Mouse (Mus musculus): ENCODE results near the gene Lexm. TPM values are rescaled to one million over a fixed set of nuclear protein-coding genes. Genes with fewer than 3 reads are reported as not detected.

The Lexm gene
- polyA plus RNA-seq, 1 experiment = 0.23 TPM

DNA sequence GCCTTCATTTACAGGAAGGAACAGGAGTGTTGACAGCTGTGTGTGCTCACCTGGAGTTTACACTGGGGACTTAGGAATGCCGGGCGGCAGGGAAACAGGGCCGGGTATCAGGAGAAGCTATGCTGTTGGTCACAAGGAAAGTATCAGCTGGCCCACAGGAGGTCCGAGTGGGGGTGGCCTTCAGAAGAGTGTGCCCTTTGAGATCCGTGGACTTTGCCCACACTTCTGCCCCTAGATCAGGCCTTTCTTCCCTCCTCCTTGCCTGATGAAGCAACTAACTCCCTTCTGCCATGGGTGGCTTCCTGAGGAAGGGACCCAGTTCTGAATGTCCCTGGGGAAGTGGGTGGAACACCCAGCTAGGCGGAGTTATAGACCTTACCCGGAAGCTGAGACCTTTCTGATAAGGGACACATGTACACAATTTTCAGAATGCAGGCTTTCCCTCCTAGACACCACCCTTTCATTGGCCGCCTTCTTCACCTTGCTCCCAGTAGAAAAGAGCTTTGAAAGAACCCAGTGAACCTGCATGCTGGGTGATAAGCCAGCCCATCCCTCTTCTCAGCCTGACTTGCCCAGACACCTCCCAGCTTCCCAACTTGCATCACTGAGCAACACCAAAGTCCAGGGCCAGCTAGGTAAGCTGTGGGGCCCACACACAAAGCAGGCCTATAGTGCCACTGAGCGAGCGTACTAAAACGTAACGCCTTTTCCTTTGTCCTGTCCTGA, 34.5 kb downstream of the Lexm start:
- DNase-seq (ENCODE audit: low spot score) = no peak

DNA sequence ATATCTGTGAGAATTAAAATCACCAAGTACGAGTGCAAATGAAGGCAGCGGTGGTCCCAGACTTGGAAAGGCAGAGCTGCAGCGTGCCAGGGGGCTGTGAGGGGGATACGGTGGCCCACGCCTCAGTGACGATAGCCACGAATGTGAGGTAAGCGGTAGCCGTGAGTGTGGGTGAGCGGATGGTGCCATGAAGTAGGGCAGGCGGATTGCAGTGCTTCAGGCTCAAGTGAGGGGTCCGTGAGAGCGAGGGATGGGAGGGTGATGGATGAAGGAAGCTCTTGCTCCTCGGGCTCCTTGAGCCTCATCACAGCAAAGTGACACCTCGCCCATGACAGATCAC, 35.2 kb downstream of the Lexm start:
- no peak for DNase-seq (ENCODE audit: low spot score)

DNA sequence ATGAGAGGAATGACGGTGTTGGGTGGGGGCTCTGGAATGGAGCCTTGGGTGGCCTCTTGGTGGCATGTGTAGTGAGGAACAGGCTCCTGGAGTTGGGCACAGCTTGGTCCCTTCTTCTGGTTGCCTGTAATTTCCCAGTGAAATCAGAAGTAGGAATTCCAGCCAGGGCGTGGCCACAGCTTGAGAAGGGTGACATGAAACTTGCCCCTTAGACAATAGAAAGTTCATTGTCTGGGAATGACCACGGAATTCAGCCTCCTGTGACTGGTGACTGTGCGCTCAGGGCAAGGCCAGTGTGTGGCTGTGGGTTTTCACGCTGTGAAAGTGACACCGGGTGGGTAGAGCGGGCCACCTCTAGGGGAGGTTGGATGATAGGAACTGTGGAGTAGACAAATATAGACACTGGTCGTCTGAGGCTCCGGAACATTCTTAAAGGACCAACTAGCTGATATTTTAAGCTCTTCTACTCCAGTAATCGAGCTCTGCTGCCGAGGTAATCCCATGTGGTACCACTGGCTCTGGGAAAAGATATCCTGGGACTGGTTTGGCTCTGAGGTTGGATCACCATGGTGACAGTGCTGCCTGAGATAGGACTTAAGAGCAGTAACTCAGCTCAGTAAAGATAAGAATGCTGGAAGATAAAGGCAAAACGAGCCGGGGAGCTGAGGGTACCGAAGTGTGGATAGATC, 35.7 kb downstream of the Lexm start:
- no peak for DNase-seq (ENCODE audit: low spot score)

DNA sequence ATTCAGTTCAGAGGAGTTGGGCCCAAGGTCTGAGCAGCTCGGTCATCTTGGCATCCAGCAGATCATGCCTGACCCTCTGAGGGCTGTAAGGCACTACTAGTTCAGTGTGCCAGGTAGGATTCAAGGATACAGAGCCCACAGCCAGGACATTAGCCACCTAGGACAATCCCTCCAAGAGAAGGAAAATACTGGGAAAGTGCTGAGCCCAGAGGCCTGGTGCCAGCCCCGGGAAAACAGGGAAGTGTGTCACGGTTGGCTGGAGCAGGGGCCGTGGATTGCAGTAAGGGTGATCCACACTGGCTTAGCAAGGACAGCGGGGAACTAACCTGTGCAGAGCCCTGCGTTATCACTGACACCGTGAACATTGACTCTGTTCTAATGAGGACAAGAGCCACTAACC, 39.5 kb downstream of the Lexm start:
- DNase-seq (ENCODE audit: low spot score) = no peak

DNA sequence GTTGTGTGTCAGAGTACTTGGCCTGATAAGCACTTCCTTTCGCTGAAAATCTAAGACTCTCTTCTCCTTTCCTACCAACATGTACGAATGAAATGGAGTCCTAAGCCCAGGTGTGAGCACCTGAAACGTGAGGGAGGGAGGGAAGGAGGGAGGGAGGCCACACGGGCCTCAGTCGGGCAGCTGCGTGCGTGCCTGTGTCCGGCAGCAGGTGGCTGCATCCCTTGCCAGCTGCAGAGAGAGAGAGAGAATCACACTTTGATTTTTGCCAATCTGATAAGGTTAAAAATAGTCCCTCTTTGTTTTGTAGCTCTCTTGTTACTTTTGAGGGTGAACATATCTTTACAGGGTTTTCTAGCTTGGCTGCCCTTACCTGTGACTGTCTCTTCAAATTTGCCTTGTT, 42.0 kb downstream of the Lexm start:
- DNase-seq (ENCODE audit: low spot score) = no peak

DNA sequence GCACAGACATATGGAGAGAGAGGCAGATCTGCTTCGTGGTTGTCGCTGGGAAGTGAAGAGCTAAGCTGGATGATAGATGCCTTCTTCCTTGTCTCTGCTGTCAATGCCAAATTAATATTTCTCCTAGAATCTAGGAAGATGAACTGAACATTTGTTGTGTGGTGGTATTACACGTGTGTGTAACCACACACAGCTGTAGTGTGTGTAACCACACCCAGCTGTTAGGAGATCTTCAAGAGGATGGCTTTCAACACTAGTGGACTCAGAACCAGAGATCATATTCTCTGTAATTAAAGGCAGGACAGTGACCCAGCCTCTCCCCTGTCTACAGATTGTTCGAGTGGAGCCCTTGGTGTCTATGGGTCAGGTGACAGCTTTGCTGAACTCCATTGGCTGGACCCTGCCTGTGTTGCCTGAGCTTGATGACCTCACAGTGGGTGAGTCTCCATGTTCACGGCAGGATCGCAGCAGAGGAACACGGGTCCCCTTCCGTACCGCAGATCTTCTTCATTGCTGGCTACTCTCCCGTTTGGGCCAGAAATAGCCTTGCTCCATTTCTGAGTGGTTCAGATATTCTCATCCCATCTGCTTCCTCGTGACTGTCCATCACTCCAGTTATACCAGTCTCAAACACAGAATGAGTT, 45.8 kb downstream of the Lexm start:
- DNase-seq (ENCODE audit: low spot score) = no peak

DNA sequence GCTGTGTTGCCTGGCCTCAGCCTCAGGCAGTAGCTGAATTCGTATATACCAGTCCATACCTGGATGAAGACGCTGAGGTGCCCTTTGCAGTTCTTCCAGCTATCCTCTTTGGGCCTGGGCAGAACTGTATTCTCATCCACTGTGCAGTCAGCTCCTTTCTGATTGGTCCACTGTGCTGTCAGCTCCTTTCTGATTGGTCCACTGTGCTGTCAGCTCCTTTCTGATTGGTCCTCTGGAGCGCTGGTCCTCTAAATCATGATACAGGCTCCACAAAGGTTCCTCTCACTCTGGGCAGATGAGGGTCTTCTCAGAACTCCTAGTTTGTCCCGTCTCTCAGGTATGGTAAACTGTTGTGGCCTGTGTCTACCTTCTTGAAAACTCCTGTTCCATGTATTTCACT, 47.4 kb downstream of the Lexm start:
- no peak for DNase-seq (ENCODE audit: low spot score)

DNA sequence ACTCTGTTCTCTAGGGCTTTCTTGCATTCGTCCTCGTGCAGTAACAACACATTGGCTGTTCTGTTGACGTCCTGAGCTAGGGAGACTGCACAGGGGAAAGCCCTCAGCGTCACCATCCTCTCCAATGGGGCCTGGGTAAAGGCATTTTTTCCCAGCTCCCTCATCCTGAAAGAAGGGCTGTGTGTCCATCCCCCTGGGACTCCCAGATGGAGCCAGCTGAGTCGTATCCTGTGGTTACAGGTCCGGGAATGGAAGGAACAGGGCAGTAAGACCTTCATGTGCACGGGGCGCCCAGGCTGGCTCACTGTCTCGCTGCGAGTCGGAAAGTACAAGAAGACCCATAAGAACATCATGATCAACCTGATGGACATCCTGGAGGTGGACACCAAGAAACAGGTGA, 52.9 kb downstream of the Lexm start:
- no peak for DNase-seq (ENCODE audit: low spot score)

DNA sequence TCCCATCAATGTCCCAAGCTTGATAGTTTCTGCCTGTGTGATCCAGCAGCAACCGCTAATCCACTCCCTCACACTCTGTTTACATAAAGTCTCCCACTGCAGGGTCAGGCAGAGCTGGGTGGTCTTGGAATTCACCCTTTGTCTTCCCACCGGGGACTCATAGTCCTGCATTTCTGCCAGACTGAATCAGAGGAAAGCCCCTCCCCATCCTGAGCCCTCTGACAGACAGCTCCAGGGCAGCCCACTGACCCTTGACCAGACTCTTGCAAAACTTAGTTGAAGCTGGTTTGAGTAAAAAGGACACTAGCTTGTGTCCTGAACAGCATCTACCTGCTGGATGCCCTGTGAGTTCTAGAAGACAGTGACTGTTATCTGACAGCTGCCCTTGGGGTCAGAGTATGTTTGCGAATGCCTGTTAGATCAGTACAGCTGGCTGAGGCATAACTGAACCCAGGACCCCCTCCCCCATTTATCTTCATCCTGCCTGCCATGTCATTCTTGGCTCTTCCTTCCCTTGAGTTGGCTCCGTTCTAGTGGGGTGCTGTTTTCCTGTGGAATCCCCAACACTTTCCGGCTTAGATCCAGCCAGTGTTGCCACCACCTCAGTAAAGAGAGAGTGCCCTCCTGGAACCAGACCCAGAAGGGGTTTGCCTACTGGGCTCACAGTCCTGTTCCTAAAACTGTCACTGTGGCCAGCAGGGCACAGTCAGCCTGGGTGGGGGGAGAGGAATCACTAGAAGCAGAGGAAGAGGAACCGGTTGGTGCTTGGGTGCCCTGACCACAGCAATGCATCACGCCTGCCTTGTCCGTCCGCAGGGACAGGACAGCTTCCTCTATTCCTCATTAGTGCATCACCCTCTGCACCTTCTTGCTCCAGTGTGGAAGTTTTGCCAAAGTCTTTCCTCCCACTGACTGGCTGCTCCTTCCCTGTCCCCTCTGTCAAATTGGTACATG, 53.9 kb downstream of the Lexm start:
- DNase-seq (ENCODE audit: low spot score) = no peak

DNA sequence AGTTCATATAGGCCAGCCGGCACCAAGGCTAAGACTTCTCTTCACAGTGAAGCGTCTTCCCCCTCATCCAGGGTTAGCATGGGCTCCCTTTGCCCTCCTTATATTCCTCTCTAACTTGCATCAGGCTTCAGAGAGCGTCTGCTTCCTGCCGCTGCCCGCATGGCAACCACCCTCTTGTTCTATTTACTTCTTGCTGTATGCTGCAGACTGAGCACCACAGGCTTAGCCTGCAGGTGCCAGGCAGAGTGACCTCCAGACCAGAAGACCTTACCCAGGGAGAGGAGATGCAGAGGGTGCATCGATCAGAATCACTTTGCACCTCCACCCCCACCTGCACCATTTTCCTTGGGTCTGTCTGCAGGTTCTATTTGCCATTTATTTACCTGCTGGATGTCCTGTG, 55.0 kb downstream of the Lexm start:
- DNase-seq (ENCODE audit: low spot score) = no peak

DNA sequence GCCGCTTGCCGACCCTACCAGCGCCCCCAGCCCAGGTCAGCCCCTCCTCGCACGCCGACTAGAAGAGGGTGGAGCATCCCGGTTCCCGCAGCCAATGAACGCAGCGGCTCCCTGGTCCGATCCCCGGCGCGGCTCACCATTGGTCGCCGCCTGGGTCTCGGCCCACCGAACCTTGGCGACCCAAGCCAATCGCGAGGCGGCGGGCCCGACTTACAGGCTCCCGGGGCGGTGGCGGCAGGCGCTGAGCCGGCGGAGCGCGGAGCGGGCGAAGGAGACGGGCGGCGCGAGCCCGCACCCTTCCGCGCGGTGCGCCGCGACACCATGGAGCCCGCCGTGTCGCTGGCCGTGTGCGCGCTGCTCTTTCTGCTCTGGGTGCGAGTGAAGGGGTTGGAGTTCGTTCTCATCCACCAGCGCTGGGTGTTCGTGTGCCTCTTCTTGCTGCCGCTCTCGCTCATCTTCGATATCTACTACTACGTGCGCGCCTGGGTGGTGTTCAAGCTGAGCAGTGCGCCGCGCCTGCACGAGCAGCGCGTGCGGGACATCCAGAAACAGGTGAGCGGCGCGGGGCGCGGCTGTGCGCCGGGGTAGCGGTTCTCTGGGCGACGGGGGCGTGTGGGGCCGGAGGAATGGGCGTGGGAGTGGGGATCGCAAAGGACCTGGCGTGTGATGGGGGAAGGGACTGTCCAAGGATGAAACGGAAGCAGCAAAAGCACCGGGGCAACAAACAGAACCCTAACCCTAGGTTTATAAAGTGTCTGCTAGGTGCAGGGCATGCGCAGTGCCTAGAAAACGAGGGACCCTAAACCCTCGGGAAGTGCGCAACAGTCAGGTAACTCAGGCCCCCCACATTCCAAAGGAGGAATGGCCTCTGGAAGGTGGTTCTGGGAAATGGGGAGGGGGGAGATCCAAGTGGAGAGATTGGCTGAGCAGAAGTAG, 55.9 kb downstream of the Lexm start, which contains the start of gene Dhcr24:
Gene Dhcr24, plus strand, starts transcription at position 193 of the 936 bp plus-strand sequence.
- peak; percentile 87 for DNase-seq (ENCODE audit: low spot score)

DNA sequence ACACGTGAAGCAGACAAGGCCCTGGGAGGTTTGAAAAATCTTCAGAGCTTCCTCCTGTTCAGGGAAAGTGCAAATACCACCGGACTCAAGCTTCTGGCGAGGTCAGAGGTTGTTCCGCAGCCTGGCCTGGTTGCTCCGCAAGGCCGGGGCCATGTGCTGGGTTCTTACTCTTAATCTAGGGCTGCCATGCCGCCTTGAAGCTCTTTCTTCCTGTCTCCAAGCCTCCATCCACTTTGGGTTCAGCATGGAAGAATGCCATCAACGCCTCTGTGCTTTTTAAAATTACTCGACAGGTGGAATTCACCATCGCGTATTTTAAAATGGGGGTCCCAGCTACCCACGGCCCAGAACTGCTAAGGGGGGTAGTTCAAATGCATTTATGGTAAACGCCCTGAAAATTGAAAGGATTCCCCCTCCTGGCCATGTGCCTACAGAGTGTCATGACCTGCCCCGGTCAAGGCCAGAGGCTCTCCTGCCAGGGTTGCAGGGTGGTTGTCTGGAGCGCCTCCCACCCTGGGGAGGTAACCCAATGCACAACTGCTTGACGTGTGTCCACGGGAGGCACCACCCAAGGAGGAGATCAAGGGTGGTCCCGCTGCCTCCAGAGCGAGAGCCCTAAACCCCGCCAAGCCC, 56.7 kb downstream of the Lexm start:
- DNase-seq (ENCODE audit: low spot score) = no peak

DNA sequence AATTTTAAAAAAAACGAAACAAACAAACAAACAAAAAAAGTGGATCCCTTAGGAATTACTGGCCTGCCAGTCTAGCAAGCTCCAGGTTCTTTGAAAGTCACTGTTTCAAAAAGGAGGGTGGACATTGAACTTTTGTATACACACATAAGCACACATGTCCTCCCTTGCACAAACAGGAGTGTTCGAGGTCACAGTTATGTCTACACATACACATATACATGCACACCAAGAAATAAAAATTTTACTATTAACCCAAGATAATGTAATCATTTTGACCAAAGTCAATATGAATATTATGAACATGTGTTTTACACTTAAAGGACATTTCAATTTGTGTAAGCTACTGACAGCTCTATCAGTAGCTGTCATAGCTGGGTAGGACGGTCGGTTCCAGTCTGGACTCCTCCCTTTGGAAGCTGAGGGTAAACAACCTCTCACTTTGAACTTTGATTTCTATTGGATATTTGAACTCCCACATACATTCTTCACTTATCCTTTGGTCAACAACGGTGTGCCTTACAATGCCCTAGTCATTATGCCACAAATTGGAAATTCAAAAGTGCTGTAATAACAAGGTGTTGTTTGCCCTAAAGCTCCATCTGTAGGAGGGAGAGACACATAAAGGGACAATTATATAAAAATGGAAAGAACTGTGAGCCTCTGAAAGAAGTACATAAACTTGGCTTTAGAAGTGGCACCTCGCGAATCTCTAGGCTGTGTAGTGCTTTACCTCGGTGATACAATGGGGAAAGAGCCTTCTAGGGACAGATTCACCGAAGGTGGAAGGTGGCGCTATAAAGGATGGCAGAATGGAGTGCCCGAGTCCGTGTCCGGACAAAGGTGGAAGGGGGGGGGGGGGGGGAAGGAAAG, 57.5 kb downstream of the Lexm start:
- DNase-seq (ENCODE audit: low spot score) = no peak

DNA sequence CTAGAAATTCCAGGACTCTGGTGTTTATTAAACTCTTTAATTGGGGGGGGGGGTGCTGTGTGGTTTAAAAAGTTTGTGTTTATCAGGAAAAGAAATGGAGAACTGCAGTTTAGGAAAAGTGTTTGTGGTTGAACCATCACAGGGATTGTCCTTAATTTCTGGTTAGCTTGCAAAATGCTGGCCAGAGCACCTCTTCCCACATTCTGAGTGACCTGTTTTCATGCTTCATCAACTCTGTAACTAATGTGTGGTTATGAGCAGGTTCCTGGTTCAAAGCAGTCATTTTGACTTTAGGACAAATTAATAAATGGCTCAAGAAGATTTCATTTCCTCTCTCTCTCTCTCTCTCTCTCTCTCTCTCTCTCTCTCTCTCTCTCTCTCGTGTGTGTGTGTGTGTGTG, 59.1 kb downstream of the Lexm start:
- no peak for DNase-seq (ENCODE audit: low spot score)

DNA sequence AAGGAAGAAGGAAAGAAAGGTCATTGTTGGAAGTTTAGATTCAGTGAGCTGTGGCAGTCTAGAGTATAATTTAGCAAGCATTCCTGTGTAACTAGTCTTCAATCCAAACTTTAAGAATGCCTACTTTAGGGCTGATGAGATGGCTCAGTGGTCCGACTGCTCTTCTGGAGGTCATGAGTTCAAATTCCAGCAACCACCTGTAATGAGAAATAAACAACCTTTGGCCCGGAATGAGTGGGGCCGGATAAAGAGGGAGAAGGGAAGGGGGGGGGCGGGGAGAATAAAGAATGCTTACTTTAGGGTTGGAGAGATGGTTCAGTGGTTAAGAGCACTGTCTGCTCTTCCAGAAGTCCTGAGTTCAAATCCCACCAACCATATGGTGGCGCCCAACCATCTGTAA, 59.8 kb downstream of the Lexm start:
- DNase-seq (ENCODE audit: low spot score) = no peak

DNA sequence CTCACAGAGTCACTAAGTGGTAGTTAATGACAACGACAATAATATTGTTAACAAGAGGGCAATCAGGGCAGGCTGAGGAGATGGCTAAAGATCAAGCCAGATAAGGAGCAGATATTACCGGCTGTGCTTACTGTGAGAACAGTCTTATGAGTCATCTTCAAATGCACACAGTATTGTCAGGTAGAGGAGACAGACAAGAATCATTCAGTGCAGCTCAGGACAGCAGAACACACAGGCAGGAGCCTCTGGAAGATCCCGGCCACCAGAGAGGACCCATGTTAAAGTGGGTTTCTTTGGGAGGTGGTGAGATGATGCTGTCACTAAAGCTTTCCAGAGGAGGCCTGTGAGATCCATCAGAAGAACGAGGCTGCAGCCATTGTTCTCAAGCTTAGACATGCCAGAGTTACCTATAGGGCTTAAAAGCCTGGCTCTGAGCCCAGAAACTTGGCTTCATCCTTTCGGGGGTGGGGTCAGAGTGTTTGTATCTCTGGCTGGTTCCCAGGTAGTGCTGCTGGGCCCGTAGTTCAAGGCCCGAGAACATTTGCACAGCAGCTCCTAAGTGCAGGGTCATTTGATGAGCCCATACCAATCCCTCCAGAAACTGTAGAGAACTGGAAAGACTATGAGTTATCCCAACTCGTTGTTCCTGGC, 66.4 kb downstream of the Lexm start:
- DNase-seq (ENCODE audit: low spot score) = no peak

DNA sequence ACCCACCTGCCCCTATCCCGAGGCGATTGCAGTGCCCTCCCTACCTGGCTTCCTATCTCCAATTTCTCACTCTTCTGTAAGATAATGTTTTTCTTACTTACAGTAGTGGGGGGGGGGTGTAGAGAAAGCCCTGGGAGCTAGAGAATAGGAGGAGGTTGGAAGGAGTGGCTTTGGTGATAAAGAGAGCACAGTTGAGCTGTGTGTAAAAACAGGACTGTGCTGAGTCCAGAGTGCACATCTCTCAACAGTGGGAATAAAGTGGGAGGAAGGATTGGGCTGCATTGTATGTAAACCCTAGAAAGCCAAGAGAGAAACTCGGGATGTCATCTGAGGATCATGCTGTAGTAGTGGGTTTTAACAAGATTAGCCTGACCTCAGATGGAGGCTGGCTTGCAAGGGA, 68.9 kb downstream of the Lexm start:
- DNase-seq (ENCODE audit: low spot score) = no peak

DNA sequence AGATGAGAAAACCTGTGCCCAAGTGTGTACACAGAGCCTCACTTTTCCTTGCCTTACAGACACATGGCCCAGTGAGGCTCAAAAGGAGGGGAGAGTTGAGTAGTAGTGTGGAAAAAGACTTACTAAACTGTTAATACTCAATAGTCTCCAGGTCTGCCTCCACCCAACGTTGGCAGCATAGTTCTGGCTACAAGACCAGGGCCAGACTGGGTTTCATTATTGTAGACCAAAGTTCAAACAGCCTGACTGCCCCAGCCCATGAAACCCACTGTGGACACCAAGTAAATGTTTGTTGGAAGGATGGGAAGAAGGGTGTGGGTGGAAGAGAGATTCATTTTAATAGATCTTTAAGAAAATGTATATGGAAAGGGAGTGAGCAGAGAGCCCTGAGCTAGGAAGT, 70.1 kb downstream of the Lexm start:
- DNase-seq (ENCODE audit: low spot score) = no peak

DNA sequence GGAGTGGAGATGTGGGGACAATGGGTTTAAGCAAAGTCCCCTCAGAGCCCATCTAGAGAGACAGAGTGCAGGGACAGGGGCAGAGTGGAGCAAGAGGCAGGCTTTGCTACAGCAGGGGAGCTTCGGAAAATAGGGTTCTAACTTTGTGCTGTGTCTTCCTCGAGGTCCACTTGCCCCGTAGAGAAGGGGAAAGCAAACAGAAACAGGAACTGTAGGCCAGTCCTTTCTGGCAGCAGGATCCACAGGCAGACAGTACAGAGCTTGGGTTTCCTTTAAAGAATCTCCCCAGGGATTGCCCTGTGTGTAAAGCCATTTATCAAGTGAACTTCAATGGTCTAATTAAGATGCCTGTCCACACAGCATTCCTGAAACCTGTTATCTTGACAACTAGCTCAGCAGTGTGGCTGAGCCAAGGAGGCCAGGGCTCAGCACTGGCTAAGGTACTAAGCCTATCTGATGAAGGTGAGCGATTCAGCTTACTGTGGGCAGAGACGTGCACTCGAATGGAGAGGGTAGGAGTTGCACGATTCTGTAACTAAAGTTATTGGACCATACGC, 71.1 kb downstream of the Lexm start:
- DNase-seq (ENCODE audit: low spot score) = no peak

All from urinary bladder, adult 2 months (tissue).